Mouse (Mus musculus) ES-E14 (cell line): ENCODE measurements around the gene Oscp1. TPM values are rescaled to one million over a fixed set of nuclear protein-coding genes. Genes with fewer than 3 reads are reported as not detected.

Experiments
- DNase-seq: peaks from one replicate; pipeline ENCODE4 v3.0.0-alpha.2; 2013; ENCODE audit warnings: low read depth, low spot score
- H3K27ac ChIP-seq: 2 replicates; pipeline ENCODE4 v1.5.1; 2012; ENCODE audit warnings: low read depth, mild to moderate bottlenecking, low read length, moderate library complexity, mixed read lengths; ENCODE audit not compliant: poor library complexity, insufficient read depth, severe bottlenecking
- H3K36me3 ChIP-seq: 2 replicates; pipeline ENCODE4 v1.6.1; 2012; ENCODE audit warnings: mild to moderate bottlenecking, low read length, moderate library complexity, mixed read lengths; ENCODE audit not compliant: control insufficient read depth, poor library complexity, insufficient read depth, severe bottlenecking
- H3K4me1 ChIP-seq, 2 experiments: fragments of 150-350 bp in 1 of 2; sonication (generic) in 1 of 2; 2 replicates each; pipeline ENCODE4 v1.6.1; 2012; ENCODE audit warnings: low read length in 2 of 2, mild to moderate bottlenecking in 1 of 2, mixed read lengths in 1 of 2; ENCODE audit not compliant: control insufficient read depth in 2 of 2, insufficient read depth in 2 of 2, poor library complexity in 1 of 2
- H3K4me3 ChIP-seq, 2 experiments: fragments of 150-350 bp in 1 of 2; sonication (generic) in 1 of 2; 2 replicates each; pipeline ENCODE4 v1.5.1; 2012; ENCODE audit warnings: low read length in 2 of 2, low read depth in 1 of 2, mild to moderate bottlenecking in 1 of 2, mixed read lengths in 1 of 2; ENCODE audit not compliant: insufficient read depth in 1 of 2, poor library complexity in 1 of 2, severe bottlenecking in 1 of 2
- H3K9ac ChIP-seq: 2 replicates; pipeline ENCODE4 v1.6.1; 2012; ENCODE audit warnings: low read depth, mild to moderate bottlenecking, low read length, mixed read lengths; ENCODE audit not compliant: poor library complexity, insufficient read depth, severe bottlenecking
- H3K9me3 ChIP-seq: fragments of 150-350 bp; sonication (generic); 2 replicates; pipeline ENCODE4 v1.6.1; 2012; ENCODE audit warnings: low read depth, mild to moderate bottlenecking, low read length; ENCODE audit not compliant: control insufficient read depth, insufficient read depth
- CHD2 ChIP-seq: IDR thresholded peaks from 2 replicates; pipeline ENCODE4 v1.6.1; 2014; ENCODE audit warnings: mild to moderate bottlenecking, low read depth, low read length, inconsistent platforms
- HCFC1 ChIP-seq: IDR thresholded peaks from 2 replicates; pipeline ENCODE4 v1.6.1; 2012; ENCODE audit warnings: low read length, inconsistent platforms, borderline replicate concordance; ENCODE audit not compliant: insufficient read depth
- MAFK ChIP-seq: IDR thresholded peaks from 2 replicates; pipeline ENCODE4 v1.6.1; 2014; ENCODE audit warnings: mild to moderate bottlenecking, low read depth, low read length, inconsistent platforms; ENCODE audit not compliant: insufficient read depth
- ZNF384 ChIP-seq: IDR thresholded peaks from 2 replicates; pipeline ENCODE4 v1.6.1; 2012; ENCODE audit warnings: low read depth, low read length, inconsistent platforms
- in situ Hi-C, 2 experiments: fragments of 600-800 bp; cut with MboI; formaldehyde crosslinking; loops; one replicate each; pipeline ENCODE4 v1.15.1; 2025; ENCODE audit warnings: low sequenced_read_pairs in 2 of 2, inconsistent platforms in 1 of 2; ENCODE audit not compliant: unreplicated experiment in 2 of 2
- total RNA-seq: library from RNA; depleted of rRNA; stranded (reverse); fragments of 300-350 nt; gene quantifications from 2 replicates; pipeline ENCODE4 v1.2.3, GENCODE M21; 2012; rRNA removed

Oscp1 gene
- total RNA-seq, 1 experiment = 5.9 TPM

GRCm38 (mm10) chr4:126134236-126134635 is 75.9 kb downstream of the Oscp1 start:
- no peaks in the 10 kb centered on the region; a peak in 1 of 4 replicates for H3K4me1 ChIP-seq
- H3K4me3 ChIP-seq = no peak overlapping the region
- DNase-seq = no peak
- no peak overlapping the region for H3K9ac ChIP-seq
- H3K9me3 ChIP-seq = no peaks in the 10 kb centered on the region
- in situ Hi-C loops = no loop called here
- no peak for TF ChIP-seq HCFC1
- no peak overlapping the region for H3K27ac ChIP-seq
- peaks cover 37% of the 10 kb centered on the region for H3K36me3 ChIP-seq

- DNase-seq = no peak
- in situ Hi-C loops = no loop called here
- Histone ChIP-seq H3K9me3 (no peaks in the 10 kb centered on the region), H3K9ac (no peak overlapping the region), H3K4me1 (no peaks in the 10 kb centered on the region; a peak in 1 of 4 replicates), H3K4me3 (no peak overlapping the region), H3K36me3 (peaks cover 35% of the 10 kb centered on the region), H3K27ac (no peak overlapping the region)
- TF ChIP-seq ZNF384 = no peak
Measured at GRCm38 (mm10) chr4:126134639-126135038, 76.3 kb downstream of the Oscp1 start.

GRCm38 (mm10) chr4:126137773-126138172 is 79.4 kb downstream of the Oscp1 start:
- in situ Hi-C loops = no loop called here
- no peak overlapping the region for H3K9ac ChIP-seq
- H3K4me1 ChIP-seq = no peaks in the 10 kb centered on the region; a peak in 1 of 4 replicates
- no peak overlapping the region for H3K27ac ChIP-seq
- H3K4me3 ChIP-seq = no peak overlapping the region
- no peak for TF ChIP-seq HCFC1
- no peak for TF ChIP-seq MAFK
- no peak for TF ChIP-seq ZNF384
- DNase-seq = no peak
- H3K36me3 ChIP-seq = peaks cover 31% of the 10 kb centered on the region; the same call in 1 of the 2 replicates
- no peaks in the 10 kb centered on the region for H3K9me3 ChIP-seq

- no peak overlapping the region for H3K27ac ChIP-seq
Measured at GRCm38 (mm10) chr4:126141021-126141420, 82.7 kb downstream of the Oscp1 start.

More at GRCm38 (mm10) chr4:126141021-126141420, 82.7 kb downstream of the Oscp1 start:
- Histone ChIP-seq H3K4me1 (no peaks in the 10 kb centered on the region; a peak in 1 of 4 replicates), H3K9ac (no peak overlapping the region), H3K9me3 (no peaks in the 10 kb centered on the region), H3K4me3 (no peak overlapping the region), H3K36me3 (peaks cover 24% of the 10 kb centered on the region; the same call in 1 of the 2 replicates)
- DNase-seq = no peak
- in situ Hi-C loops = no loop called here
- TF ChIP-seq MAFK (no peak), ZNF384 (no peak), CHD2 (no peak)

Other genes with a start within 250 kb of the Oscp1 start
- 0.11 and 0.18 TPM in 2 replicates for gene Csf3r, start 34.0 kb upstream of the Oscp1 start, total RNA-seq
- 57.6 and 61.1 TPM in 2 replicates for gene Mrps15, start 11.6 kb upstream of the Oscp1 start, total RNA-seq
- gene Lsm10, start 38.1 kb downstream of the Oscp1 start, total RNA-seq = 15.0 and 21.8 TPM in 2 replicates
- 20.1 and 20.2 TPM in 2 replicates for gene Stk40, start 45.4 kb downstream of the Oscp1 start, total RNA-seq
- gene Eva1b, start 89.2 kb downstream of the Oscp1 start, total RNA-seq = 44.2 and 48.7 TPM in 2 replicates
- 2.4 and 3.0 TPM in 2 replicates for gene Sh3d21, start 104.9 kb downstream of the Oscp1 start, total RNA-seq
- gene Thrap3, start 144.2 kb downstream of the Oscp1 start, total RNA-seq = 202 and 211 TPM in 2 replicates
- gene Map7d1, start 197.8 kb downstream of the Oscp1 start, total RNA-seq = 20.9 and 27.1 TPM in 2 replicates
- gene Trappc3, start 203.8 kb downstream of the Oscp1 start, total RNA-seq = 54.8 and 54.9 TPM in 2 replicates
- 3.7 and 3.8 TPM in 2 replicates for gene Col8a2, start 228.2 kb downstream of the Oscp1 start, total RNA-seq